Mouse (Mus musculus): ENCODE measurements around the gene Mtus2.
"Not testable (repeated sequence)": the region's sequence is repeated elsewhere in the genome, so short reads cannot be mapped to it uniquely, and the experiment has no call there.

Gene Mtus2

GRCm38 (mm10) chr5:148115207-148115817 is 158.2 kb downstream of the Mtus2 start:
- no peak for DNase-seq (ENCODE audit: low spot score in 2 of 2)

DNA sequence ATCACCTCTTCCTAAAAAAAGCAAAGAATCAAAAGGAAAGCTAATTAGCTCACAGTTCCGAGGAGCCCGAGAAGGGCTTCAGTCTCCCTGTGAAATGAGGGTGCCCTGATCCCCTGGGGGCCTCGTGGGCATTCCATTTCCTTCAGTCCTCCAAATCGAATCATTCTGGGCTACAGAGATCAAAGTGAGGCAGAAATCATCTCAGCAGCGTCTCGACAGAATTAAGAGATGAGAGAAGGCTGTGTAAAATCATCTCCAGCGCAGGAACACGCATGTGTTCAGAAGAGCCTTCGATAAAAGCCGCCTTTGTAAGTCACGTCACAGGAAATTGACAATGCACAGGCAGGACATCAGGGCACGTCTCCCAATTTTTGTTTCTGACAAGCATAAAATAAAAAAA is 167.2 kb downstream of the Mtus2 start:
- no peak for DNase-seq (ENCODE audit: low spot score in 2 of 2)

GRCm38 (mm10) chr5:148130691-148131457 is 173.8 kb downstream of the Mtus2 start:
- DNase-seq (ENCODE audit: low spot score in 2 of 2) = no peak

DNA sequence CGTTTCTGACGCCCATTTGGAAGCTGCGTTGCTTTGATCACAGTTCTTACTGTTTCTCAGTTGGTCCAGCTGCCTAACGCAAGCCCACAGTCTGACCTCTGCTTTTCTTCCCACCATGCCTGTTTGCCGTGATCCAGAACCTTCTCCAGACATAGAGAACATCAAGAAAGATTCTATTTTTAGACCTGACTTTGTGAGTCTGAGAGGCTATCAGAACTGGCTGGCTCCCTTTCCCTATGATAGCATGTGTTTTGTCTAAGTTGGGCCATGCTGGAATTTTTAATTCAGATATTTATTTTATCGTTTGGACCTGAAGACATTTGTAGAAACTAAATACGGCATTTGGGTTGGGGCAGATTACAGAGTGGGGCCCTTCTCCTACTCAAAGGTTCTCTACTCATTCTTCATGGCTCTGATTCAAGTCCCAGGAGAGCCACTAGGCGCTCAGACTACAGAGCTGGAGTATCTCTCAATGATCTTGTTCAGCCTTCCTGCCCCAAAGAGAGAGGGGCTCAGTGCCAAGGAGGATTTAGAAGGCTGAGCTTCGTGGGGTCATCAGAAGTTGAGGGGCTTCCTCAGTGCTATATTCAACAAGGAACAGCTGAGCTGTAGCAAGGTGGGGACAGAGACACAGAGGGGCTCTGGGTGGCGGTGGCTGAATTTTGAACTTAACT is 174.5 kb downstream of the Mtus2 start:
- DNase-seq (ENCODE audit: low spot score in 2 of 2) = no peak

DNA sequence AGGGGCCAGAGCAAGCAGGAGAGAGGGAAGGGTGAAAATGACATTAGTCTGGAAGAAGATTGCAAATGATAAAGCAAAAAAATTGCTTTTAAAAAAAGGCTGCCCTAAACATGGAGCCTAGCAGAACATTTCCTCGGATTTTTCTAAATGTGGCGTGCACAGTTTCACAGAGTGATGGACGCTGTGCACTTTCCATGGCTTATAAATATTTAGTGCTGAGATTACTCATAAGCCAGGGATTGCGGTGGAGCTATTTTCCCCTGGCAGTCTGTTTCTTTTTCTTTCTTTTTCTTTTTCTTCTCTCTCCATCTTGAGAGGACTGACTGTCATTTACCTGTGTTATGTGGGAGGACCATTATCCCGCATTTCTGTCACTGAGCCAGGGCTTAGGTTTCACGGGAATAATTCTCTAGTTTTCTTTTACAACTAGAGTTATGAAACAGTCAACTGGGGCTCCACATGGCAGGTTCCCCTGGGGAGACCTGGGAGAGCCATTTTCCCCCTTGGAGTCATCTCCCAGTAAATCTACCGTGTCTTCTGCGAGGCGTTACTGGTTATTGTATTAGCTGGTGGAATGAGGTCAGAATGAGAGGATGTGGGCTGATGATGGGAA is 176.4 kb downstream of the Mtus2 start:
- DNase-seq (ENCODE audit: low spot score in 2 of 2) = no peak

DNA sequence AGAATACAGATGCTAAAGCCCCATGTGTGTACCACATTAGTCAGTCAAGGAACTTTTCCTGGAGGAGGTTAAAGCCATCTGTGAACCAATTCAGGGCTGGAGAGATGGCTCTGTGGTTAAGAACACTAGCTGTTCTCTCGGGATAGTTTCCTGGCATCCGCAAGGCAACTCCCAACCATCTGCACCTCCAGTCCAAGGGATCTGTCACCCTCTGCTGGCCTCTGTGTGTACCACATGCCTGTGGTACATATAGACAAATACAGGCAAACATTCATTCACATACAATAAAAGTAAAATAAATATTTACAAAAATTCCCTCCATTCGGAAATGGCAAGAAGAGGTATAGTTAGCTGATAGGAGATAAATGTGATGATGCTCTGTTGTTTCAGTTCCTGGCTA is 184.5 kb downstream of the Mtus2 start:
- no peak for DNase-seq (ENCODE audit: low spot score in 2 of 2)

DNA sequence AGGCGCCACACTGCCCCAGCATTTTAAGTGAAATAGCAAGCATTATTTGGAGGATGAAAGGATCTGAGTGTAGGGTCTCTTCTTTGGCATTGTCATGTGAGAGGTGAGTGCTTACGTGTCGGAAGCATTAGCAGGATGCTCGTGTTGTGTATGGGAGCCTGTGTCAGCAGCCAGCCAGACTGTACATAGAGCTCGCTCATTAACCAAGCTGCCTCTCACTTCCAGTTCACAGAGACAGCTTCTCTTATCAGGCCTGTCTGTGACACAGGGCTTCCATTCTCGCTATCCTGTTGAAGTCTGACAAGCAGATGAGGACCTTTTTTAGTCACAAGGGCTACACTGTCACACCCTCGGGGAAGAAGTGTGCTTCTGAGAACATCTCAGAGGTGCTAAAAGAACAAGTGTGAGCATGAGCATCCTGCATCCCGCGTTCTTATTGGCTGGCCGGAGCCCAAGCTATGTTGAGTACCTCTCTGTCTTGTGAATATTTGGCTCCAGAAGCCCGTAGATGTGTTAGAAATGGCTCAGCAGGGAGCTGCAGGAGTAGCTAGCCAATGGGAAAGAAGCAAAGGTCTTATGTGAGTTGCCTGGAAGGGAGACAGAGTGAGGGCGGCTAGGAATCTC is 189.2 kb downstream of the Mtus2 start:
- no peak for DNase-seq (ENCODE audit: low spot score in 2 of 2)

DNA sequence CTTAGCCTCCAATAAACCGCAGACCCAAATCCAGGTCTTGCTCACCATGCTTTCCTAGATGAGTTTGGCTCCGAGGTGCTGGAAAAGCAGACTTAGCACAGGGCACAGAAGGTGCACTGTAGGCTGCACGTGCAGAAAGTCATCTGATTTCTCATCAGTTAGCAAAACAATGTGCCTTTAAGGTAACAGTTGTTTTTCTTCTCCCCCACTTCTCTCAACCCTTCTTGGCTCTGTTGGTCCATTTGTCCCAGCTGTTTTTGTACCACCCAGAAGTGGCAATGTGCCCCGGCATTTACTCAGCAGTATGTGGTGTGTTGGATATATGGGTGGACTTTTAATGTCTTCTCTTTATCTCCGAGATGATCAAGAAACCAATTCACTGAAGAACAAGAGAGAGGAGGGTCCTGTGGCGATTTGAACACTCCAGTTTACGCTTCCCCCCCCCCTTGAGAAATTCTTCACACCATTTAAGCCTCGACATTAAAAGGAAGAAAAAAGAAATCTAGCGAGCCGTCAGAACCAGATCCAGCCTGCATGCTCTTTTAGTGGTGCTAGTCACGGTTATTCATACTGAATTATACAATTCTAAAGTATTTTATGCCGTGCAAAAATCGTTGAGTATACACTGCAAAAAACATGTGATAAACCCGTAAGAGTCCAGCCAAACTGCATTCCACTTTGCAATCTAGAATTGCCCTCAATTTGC is 194.9 kb downstream of the Mtus2 start:
- DNase-seq (ENCODE audit: low spot score in 2 of 2) = no peak

DNA sequence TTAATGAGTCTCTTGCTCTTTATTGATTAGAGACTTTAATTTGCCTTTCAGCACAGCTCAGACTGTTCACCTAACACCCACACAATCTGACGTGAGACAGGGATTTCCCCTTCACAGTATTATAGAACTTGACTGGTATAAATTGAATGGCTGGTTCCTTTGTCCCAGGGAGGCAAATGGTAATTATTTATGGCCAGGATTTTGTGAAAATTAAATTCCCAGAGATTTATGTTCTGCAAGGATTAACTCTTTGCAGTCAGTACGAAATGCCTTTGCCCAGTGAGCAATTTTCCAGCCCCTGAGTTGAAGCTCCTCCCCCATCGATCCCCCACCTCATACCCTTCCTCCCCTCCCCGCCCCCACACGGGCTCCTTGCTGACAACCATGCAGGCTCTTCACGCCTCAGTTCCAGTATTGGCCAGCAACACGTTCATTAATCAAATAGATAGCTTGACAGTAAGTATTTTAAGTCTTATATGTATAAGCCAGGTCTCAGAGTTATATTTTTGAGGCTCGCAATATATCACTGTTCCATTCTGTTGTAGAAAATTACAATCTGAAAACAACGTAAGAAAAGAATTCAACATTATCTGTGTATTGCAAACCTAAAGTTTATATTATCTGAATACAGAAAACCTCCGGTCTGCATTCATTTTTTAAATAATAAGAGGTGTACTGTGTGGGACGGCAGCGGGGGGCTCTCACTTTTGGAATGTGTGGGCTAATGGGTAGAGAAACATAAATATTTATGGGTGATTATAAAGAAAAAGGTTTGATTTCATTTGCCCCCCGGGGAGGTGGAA is 195.7 kb downstream of the Mtus2 start:
- no peak for DNase-seq (ENCODE audit: low spot score in 2 of 2)

DNA sequence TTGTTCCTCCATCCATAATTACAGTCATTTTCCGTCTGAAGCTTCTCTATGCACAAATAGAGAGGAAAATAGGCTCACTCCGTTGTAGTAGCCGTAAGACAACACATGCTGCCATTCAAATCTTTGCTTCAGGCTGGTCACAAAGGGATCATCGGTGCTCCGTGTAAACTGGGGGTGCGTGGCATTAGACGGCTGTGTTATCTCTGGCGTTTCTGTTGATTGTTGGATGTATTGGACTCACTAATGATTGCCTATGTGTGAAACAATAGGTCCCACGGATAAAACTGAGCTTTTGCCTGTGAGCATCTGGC is 196.2 kb downstream of the Mtus2 start:
- no peak for DNase-seq (ENCODE audit: low spot score in 2 of 2)

DNA sequence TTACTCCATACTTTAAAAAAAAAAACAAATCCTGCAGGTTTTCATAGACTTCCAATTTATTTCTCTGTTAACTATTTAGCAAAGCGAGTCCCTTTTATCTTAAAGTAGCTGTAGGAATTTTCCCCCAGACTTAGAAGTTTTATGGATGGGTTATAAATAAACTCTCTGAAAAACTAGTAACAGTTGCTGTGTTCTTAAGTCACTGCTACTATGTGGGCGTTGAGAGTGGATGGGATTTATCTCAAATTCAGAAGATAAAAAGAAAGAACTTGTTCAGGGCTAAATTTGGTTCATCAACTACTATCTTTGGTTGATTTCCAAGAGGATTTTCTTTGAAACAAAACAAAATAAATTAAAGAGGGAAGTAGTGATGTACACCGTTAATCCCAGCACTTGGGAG is 197.6 kb downstream of the Mtus2 start:
- no peak for DNase-seq (ENCODE audit: low spot score in 2 of 2)

DNA sequence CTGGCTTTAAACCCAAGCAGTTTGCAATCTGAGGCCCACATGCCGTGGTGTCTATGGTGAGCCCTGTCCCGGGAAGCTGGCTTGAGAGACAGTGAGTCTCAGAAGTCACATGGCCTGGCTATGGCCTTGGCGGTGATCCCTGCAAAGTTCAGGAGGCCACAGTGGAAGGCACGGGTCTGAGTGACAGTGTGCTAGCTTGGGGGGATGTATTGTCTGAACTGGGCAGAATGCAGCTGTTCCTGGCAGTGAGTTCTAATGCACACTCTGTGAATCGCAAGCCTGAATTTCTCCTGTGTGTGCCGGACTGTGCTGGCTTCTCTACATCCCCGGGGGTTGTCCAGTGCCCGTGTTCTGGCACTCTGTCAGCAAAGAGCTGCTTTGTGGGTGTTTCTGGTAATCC is 202.2 kb downstream of the Mtus2 start:
- no peak for DNase-seq (ENCODE audit: low spot score in 2 of 2)

- DNase-seq (ENCODE audit: low spot score in 2 of 2) = no peak
Measured at GRCm38 (mm10) chr5:148160529-148161154, 203.5 kb downstream of the Mtus2 start.

DNA sequence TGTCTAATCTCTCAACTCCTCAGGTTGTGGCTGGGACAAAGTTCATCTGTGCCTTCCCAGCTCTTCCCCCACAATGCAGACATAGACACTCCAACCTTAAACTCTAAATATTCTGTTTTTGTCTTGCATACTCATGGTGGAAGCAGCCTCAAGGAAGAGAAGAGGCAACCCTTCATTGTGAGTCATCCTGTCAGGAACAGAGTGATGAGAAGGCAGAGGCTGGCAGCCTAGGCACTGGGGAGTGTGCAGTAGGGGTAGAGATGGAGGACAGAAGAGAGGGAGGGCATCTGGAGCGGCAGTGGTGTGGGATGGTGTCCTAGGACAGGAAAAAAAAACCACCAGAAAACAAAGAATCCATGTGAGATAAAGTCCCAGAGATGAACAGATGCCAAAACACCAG is 208.0 kb downstream of the Mtus2 start:
- DNase-seq (ENCODE audit: low spot score in 2 of 2) = no peak

GRCm38 (mm10) chr5:148175091-148175490 is 218.0 kb downstream of the Mtus2 start:
- no peak for DNase-seq (ENCODE audit: low spot score in 2 of 2)

DNA sequence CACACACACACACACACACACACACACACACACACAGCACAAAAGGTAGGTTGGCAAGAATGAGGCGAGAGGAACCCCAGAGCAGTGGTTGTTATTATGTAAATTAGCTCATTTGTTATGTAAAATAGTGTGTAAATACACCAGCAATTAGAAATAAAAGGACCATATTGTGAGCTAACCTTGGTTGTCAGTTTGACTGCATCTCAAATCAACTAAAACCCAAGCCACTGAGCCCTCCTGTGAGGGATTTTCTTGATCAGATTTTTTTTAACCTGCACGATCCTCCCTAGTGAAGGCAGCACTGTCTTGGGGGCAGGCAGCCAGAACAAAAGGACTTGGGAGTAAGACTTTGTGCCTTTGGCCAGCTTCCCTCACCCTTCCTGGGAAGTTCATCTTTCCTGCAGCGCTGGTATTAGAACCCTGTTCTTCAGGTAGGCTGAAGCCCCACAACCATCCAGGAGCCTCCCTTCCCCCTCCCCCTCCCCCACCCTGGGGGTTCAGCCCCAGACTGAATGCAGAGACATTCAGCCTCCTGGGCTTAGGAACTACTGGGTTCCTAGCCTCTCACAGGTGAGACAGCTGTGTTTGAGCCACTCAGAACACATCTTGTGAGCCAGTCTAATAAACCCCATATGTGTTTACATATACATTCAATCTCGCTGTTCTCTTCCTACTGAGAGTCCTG is 218.8 kb downstream of the Mtus2 start:
- DNase-seq (ENCODE audit: low spot score in 2 of 2) = no peak

DNA sequence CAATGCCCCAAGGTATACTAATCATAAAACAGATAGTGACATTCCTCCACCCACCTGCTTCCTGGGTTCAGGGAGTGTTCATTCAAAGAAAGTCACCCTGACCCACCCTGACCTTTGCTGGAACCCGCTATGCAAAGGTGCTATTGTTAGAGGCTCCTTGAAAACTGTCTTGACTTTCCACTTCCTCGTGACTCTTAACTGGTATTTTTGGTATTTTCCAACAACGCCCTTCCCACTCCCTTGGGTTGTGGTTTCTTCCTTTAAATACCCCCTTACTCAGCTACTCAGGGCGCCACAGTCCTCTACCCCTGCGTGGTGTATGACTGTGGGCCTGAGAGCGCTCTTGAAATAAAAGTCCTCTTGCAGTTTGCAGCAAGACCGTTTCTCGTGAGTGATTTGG is 219.4 kb downstream of the Mtus2 start:
- not testable (repeated sequence) for DNase-seq (ENCODE audit: low spot score in 2 of 2)

GRCm38 (mm10) chr5:148179231-148179630 is 222.1 kb downstream of the Mtus2 start:
- peak in 1 of 2 experiments; percentile 16 for DNase-seq (ENCODE audit: low spot score in 2 of 2)

- DNase-seq (ENCODE audit: low spot score in 2 of 2) = peak in 1 of 2 experiments; percentile 18
Measured at GRCm38 (mm10) chr5:148180590-148181307, 223.6 kb downstream of the Mtus2 start.
